Mouse (Mus musculus): Measurements from ENCODE around the gene Ifnb1.

Ifnb1 gene

DNA sequence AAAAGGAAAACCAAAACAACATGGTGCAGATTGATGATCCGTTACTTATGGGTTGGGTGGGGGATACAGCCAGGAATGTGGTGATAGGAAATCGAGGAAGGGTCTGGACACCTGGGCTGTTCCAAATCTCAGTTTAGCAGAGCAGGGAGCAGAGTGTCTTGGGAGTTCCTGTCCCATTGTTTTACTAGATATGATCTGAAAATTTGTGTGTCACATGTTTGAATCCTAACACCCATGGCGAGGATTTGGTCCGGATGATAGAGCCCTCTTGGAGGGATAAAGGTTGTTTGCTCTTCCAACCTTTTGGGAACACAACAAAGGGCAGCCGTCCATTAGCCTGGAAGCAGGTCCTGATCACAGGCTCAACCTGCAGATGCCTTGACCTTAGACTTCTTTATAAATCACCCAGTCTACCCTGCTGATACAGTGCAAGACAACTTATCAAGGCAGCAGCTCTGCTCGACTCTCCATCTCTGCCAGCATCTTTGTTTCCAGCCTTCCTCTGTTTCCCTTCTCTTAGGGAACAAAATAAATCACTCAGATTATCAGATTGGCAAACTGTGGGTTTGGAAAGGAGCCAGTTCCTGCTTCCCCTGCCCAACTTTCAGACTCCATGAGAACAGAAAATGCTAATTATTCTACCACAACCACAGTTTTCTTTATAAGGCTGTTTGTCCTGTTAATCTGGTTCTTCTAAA is 26.1 kb downstream of the Ifnb1 start:
- DNase-seq = no peak

DNA sequence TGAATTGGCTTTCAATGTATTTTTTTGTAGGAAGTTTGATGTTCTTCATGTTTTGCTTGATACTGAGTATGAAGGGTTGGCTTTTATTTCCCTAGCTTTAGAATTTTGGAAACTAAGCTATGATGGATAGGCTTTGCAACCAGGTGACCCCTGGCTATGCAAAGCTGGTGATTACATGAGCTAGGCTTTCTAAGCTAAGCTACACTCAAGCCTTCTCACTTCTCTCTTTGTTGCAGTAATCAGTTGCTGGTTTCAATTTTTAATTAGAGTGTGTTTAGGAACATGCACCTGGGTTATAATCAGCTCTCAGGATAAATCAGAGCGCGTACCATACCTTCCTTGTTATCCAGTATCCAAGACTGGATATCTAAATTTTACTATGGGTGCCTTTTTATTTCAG is 33.0 kb downstream of the Ifnb1 start:
- DNase-seq = no peak

DNA sequence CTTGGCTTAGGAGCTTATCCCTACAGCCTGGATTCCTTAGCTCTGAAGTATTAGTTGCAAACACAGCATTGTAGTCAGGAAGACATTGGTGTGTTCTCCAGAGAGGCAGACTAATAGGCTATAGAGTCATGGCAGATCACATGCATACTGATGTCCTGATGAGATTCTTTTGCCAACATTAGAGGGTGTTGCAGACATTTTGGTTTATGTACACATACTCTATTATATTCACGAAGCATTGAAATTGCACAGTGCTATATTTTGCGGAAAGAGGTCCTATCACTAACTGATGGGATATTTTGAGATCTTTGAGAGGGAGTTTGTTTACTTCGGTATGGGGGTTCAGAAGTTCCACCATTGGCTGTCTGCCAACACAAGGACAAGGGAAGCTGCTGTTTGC is 34.5 kb downstream of the Ifnb1 start:
- DNase-seq = no peak

DNA sequence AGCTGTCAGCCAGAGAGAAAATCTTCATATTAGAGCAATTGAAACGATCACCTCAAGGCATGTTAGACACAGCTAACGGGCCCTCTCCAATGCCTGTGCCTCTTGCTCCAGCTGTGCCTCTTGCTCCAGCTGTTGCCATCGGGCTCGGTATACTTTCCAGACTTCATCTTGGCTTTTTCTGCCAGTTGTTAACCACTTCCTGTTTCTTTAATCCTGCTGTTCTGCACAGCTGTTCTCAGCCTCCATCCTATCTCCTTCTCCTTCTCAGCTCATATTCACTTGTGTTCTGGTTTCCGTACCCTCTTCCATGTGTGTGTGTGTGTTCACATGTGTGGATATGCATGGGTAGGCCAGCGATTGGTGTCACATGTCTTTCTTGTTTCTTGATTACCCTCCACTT is 42.4 kb downstream of the Ifnb1 start:
- DNase-seq = no peak

DNA sequence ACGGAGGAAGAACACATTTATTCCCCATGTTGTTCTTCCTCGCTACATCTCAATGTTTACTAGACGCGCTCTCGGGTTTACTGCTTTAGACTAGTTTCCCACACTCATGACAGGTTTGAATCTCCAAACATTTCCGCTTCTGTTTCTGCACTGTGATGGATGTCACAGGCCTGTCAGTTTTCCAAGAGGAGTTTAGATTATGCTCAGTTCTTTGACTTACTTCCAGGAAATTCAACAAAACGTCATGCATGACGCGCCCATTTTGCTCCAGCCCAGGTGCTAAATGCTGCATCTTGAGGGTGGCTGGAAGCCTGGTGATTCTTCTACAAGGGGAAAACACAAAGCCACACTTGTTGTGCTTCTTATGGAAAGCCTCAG is 43.8 kb downstream of the Ifnb1 start:
- DNase-seq = no peak

DNA sequence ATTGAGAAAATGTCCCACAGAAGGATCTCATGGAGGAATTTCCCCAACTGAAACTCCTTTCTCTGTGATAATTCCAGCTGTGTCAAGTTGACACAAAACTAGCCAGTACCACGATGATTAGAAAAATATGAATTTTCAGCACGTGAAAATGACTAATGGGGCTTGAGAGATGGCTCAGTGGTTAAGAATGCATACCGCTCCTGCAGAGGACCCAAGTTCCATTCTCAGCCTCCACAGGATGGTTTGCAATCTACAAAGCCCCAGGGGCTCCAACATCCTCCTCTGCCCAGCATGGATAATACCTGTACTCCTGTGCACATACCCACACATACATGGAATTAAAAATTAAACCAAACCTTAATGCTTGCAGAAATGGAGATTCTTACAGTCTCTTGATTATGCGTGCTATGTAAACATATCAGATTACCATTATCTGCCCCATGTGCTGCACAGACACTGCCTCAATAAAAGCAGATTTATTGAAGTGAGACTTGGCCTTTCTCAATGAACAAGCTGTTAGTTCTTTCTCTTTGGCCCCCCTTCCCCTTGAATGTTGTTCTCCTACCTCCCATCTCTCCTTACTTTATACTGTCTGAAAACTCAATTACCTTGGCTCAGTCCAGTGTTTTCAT is 44.3 kb downstream of the Ifnb1 start:
- no peak for DNase-seq

DNA sequence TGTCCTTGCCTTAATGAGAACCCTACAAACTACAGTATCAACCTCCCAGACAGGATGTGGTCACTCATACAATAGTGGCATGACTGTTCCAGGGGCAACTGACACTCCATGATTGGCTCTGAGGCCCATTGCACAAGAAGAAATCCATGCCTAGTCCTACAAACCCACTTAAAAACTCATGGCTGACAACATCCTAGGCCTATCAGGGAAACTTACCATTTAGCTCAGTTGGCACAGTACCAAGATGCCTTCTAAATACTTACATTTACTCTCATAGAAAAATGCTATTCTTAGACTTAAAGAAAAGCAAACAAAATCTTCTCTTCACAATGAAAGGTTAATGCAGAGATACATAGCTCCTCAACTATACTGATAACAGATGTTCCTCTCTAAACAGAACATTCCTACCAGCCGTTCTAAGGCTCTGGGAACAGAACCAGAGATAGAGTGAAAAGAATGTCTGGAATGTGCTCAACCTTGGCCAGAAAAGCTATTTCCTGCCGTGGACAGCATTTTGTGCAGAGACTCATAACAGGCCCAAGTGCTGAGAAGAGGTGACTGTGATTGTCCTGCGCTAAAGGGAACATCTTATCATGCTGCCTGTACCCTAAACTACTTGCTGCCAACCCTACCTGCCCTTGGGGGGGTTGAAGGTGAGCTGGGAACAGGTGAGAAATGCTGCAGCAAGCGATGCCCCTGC is 45.9 kb downstream of the Ifnb1 start:
- DNase-seq = no peak

DNA sequence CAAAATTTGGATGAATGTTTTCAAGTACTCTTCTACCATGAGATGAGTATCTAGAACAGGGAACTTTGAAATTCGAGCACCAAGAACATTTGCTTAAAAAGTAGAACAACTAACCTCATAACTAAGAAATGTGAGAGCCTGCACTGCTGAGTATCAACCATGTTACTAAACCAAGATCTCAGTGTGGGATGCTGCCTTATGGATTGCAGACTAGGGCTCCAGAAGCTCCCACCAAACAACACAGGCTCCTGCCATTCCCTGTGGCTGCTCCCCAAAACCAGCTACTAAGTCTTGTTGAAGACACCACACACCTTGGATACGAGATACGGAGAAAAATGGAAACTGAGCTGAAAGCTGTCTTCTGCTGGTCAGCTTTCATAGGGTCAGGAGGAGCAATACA is 46.5 kb downstream of the Ifnb1 start:
- no peak for DNase-seq
